Mouse (Mus musculus) left cerebral cortex, postnatal 10 days (tissue): Measurements from ENCODE around the gene Olfr45. TPM values are rescaled to one million over a fixed set of nuclear protein-coding genes. Genes with fewer than 3 reads are reported as not detected.
A peak's percentile ranks its signal among the peaks of the same experiment; 100 is the strongest.
"Not testable (repeated sequence)": the region's sequence is repeated elsewhere in the genome, so short reads cannot be mapped to it uniquely, and the experiment has no call there.

Source experiments
- DNase-seq, 2 experiments: peaks; one replicate each; pipeline ENCODE4 v3.0.0; 2021 to 2022; ENCODE audit warnings: low spot score in 2 of 2, mixed read lengths in 1 of 2; ENCODE audit errors: extremely low spot score in 1 of 2
- intact Hi-C: fragments of 180-260 bp; cut with DNase I; formaldehyde crosslinking; loops from one replicate; pipeline ENCODE4 v1.15.1; 2025
- total RNA-seq, 2 experiments: library from RNA; stranded (reverse); gene quantifications; 2 replicates each; pipeline ENCODE4 v1.2.3; 2021

The Olfr45 gene
- under 1 TPM in 1 of 2 experiments, not detected in 1; 0.10 TPM for total RNA-seq

DNA sequence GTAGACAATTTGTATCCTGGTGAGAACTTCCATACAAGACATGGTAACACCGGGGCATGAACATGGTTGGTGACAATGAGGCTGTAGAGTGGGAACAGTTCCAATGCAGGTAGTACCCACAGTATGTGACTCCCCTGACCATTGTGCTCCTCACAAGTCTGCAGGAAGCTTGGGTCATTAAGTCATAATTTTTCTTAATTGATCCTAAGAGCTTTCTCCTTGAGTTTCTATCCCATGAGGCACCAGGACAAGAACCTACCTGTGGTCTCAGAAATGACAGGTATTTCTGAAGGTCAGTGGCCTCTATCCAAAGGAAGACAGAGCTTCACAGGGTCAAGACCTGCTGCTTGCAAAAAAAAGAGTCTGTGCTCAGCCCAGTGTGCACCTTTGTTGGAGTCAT is at the start of gene Olfr45:
Olfr45 (plus strand) TSS at position 301 of the 400 bp plus-strand sequence.
- no peak for DNase-seq
- intact Hi-C loops = loop anchor here (2.0 kb wide), 1 partner anchor 31 kb away; no protein-coding TSS in a partner anchor

GRCm38 (mm10) chr7:140646152-140646551 is 35.6 kb upstream of the Olfr45 start, which contains the start of gene Olfr53:
Olfr53 (plus strand) TSS chr7:140646452.
- intact Hi-C loops = no loop called here
- DNase-seq = no peak

- intact Hi-C loops = no loop called here
- no peak for DNase-seq
These were observed 22.1 kb upstream of the Olfr45 start, which contains the start of gene Olfr539 for GRCm38 (mm10) chr7:140659630-140660029. Olfr539 (plus strand) TSS chr7:140659930.

DNA sequence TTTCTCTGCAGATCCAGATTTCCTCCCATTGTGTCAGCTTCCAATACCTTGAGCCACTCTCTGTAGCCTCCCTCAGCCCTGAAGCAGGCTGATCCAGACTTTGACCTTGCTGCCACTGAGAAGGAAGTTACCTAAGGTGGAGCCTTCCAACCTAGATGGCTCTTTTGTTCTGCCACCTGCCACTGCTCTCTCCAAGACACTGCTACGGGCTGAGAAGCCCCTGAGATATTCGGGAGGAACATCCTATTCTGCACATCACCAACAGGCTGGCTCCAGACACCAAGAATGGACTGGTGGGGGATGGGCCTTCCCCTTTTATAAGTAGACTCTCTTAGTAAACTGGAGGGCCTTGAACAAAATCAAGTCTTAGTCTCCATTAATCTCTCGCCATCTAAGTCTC is 11.1 kb upstream of the Olfr45 start:
- DNase-seq, intact Hi-C loops: not testable (repeated sequence)

DNA sequence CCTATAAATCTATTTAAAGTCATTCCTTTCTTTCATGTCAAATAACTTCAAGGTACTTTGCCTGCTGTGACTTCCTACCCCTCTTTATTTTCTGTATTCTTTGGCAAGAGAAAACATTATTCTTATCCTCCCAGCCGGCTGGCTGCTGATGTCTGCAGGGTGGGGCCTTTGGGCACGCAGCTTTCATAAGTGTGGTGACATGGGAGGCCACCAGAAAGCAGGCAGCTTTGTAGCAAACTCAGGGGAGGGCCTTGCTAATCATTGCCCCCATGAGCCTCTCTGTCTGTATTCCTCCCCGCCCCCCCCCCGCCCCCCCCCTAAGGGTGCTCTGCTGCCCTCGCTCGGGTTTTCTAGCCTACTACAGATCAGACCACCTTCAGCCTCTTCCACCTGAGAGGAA is 5.9 kb upstream of the Olfr45 start:
- intact Hi-C loops = no loop called here
- peak in 1 of 2 experiments; percentile 20 for DNase-seq

GRCm38 (mm10) chr7:140679591-140679990 is 2.2 kb upstream of the Olfr45 start:
- intact Hi-C loops, DNase-seq: not testable (repeated sequence)

DNA sequence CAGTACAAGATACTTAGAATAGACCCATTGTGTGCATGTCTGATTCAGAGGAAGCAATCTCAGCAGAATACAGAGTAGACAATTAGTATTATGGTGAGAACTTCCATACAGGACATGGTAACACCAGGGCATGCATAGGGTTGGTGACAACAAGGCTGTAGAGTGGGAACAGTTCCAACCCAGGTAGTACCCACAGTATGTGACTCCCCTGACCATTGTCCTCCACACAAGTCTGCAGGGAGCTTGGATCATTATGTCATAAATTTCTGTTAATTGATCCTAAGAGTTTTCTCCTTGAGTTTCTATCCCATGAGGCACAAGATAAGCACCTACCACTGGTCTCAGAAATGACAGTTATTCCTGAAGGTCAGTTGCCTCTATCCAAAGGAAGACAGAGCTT is 15.2 kb downstream of the Olfr45 start, which contains the start of gene Olfr541:
Olfr541 (plus strand) TSS at position 301 of the 400 bp plus-strand sequence.
- intact Hi-C loops = no loop called here
- DNase-seq = no peak

GRCm38 (mm10) chr7:140706348-140706747 is 24.6 kb downstream of the Olfr45 start:
- DNase-seq = no peak
- intact Hi-C loops = no loop called here

- intact Hi-C loops = no loop called here
- DNase-seq = no peak
These were observed 26.0 kb downstream of the Olfr45 start for GRCm38 (mm10) chr7:140707536-140708284.

- DNase-seq = no peak
- intact Hi-C loops = no loop called here
These were observed 35.7 kb downstream of the Olfr45 start for GRCm38 (mm10) chr7:140717155-140718055.

GRCm38 (mm10) chr7:140721095-140721494 is 39.3 kb downstream of the Olfr45 start:
- intact Hi-C loops = no loop called here
- no peak for DNase-seq

- DNase-seq = no peak
- intact Hi-C loops = no loop called here
These were observed 43.8 kb downstream of the Olfr45 start for GRCm38 (mm10) chr7:140725558-140725957.

DNA sequence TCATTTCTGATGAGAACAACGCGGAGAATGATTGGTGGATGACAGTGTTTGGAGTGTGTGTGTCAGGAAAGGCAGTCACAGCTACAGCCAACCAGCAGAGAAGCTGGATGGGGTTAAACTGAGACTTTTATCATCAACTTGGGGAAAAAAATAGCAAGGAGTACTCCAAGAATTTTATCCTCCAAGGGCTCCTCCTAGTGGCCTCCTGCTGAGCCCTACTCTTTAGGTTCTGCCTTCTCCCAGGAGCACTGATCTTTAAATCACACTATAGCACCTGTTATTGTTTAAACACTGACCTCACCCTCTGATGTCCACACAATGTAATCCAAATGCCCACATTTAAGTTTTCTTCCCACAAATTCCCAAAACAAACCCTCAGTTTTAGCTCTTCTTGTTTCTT is 51.4 kb downstream of the Olfr45 start:
- intact Hi-C loops = no loop called here
- DNase-seq = no peak

Other genes with a start within 250 kb of the Olfr45 start
- gene Olfr533, start 218.6 kb upstream of the Olfr45 start, total RNA-seq = not detected
- not detected for gene Olfr535, start 197.7 kb upstream of the Olfr45 start, total RNA-seq
- gene Olfr536, start 174.6 kb upstream of the Olfr45 start, total RNA-seq = not detected
- not detected for gene Olfr538, start 114.1 kb upstream of the Olfr45 start, total RNA-seq
- gene Olfr46, start 80.7 kb upstream of the Olfr45 start, total RNA-seq = under 1 TPM; 0.04 to 0.06 TPM
- not detected for gene Olfr61, start 53.0 kb upstream of the Olfr45 start, total RNA-seq
- not detected for gene Olfr53, start 35.5 kb upstream of the Olfr45 start, total RNA-seq
- gene Olfr539, start 22.0 kb upstream of the Olfr45 start, total RNA-seq = under 1 TPM; 0.04 to 0.06 TPM
- gene Olfr541, start 15.3 kb downstream of the Olfr45 start, total RNA-seq = not detected
- gene Cyp2e1, start 81.8 kb downstream of the Olfr45 start, total RNA-seq = not detected
- gene Syce1, start 105.9 kb downstream of the Olfr45 start, total RNA-seq = under 1 TPM in 1 of 2 experiments, not detected in 1; 0.54 TPM
- 10 to 100 TPM; 13.1 to 14.4 TPM for gene Zfp941, start 140.2 kb downstream of the Olfr45 start, total RNA-seq
- gene Urah, start 153.1 kb downstream of the Olfr45 start, total RNA-seq = under 1 TPM in 1 of 2 experiments, not detected in 1; 0.69 TPM
- not detected for gene Scgb1c1, start 163.6 kb downstream of the Olfr45 start, total RNA-seq
- not detected for gene Odf3, start 165.9 kb downstream of the Olfr45 start, total RNA-seq
- 1 to 10 TPM in 1 of 2 experiments, under 1 TPM in 1; 0.89 to 1.1 TPM for gene Gm45785, start 174.4 kb downstream of the Olfr45 start, total RNA-seq
- 10 to 100 TPM; 92.0 to 93.3 TPM for gene Ric8a, start 175.0 kb downstream of the Olfr45 start, total RNA-seq
- gene Bet1l, start 175.6 kb downstream of the Olfr45 start, total RNA-seq = 10 to 100 TPM; 24.4 to 25.1 TPM
- gene Psmd13, start 200.0 kb downstream of the Olfr45 start, total RNA-seq = 100 to 1,000 TPM; 144 to 153 TPM
- 10 to 100 TPM; 52.5 to 53.0 TPM for gene Sirt3, start 200.4 kb downstream of the Olfr45 start, total RNA-seq
- not detected for gene Cox8b, start 218.5 kb downstream of the Olfr45 start, total RNA-seq
- under 1 TPM; 0.39 to 0.67 TPM for gene Nlrp6, start 239.0 kb downstream of the Olfr45 start, total RNA-seq